Mouse (Mus musculus): ENCODE measurements around the gene Fnbp1. TPM values are rescaled to one million over a fixed set of nuclear protein-coding genes. Genes with fewer than 3 reads are reported as not detected.

The Fnbp1 gene
- polyA plus RNA-seq, 1 experiment from 2014 or later = 16.9 TPM

- no peaks in the 10 kb centered on the region for H3K36me3 ChIP-seq
- H3K4me3 ChIP-seq (replicated peaks) = no peak overlapping the region
- no peak for ATAC-seq
- no peak overlapping the region for H3K9ac ChIP-seq (replicated peaks)
- no peak overlapping the region for H3K27ac ChIP-seq
- no peaks in the 10 kb centered on the region for H3K9me3 ChIP-seq
- no peak overlapping the region for H3K4me2 ChIP-seq (replicated peaks)
- no peaks in the 10 kb centered on the region for H3K27me3 ChIP-seq
- WGBS = 65% methylated on average over 8 of the region's 8 CpGs
- H3K4me1 ChIP-seq (replicated peaks) = no peaks in the 10 kb centered on the region; the same call in 1 of the 2 replicates
Measured at GRCm38 (mm10) chr2:31132682-31133081, 9.1 kb downstream of the Fnbp1 start.

GRCm38 (mm10) chr2:31130815-31131299, 11.0 kb downstream of the Fnbp1 start:
- Histone ChIP-seq H3K27me3 (no peaks in the 10 kb centered on the region), H3K4me2 (replicated peaks) (no peak overlapping the region), H3K36me3 (no peaks in the 10 kb centered on the region), H3K9me3 (no peaks in the 10 kb centered on the region), H3K4me3 (replicated peaks) (no peak overlapping the region), H3K9ac (replicated peaks) (no peak overlapping the region), H3K27ac (no peak overlapping the region), H3K4me1 (replicated peaks) (peaks cover 5% of the 10 kb centered on the region; the same call in 1 of the 2 replicates)
- 73% methylated on average over 8 of the region's 8 CpGs for WGBS
- no peak for ATAC-seq

GRCm38 (mm10) chr2:31129742-31130518, 11.9 kb downstream of the Fnbp1 start:
- H3K36me3 ChIP-seq = no peaks in the 10 kb centered on the region
- no peak overlapping the region for H3K4me3 ChIP-seq (replicated peaks)
- no peaks in the 10 kb centered on the region for H3K9me3 ChIP-seq
- peaks cover 5% of the 10 kb centered on the region; the same call in 1 of the 2 replicates for H3K4me1 ChIP-seq (replicated peaks)
- no peaks in the 10 kb centered on the region for H3K27me3 ChIP-seq
- no peak overlapping the region for H3K4me2 ChIP-seq (replicated peaks)
- 83% methylated on average over 14 of the region's 14 CpGs for WGBS
- ATAC-seq = no peak
- no peak overlapping the region for H3K9ac ChIP-seq (replicated peaks)
- H3K27ac ChIP-seq = no peak overlapping the region

GRCm38 (mm10) chr2:31127899-31128298, 13.9 kb downstream of the Fnbp1 start:
- 82% methylated on average over 4 of the region's 4 CpGs for WGBS
- Histone ChIP-seq H3K27ac (no peak overlapping the region), H3K27me3 (no peaks in the 10 kb centered on the region), H3K9ac (replicated peaks) (no peak overlapping the region), H3K4me1 (replicated peaks) (peaks cover 5% of the 10 kb centered on the region; the same call in 1 of the 2 replicates), H3K9me3 (no peaks in the 10 kb centered on the region), H3K36me3 (no peaks in the 10 kb centered on the region), H3K4me2 (replicated peaks) (no peak overlapping the region), H3K4me3 (replicated peaks) (no peak overlapping the region)
- no peak for ATAC-seq

- H3K27me3 ChIP-seq = no peaks in the 10 kb centered on the region
- no peak overlapping the region for H3K9ac ChIP-seq (replicated peaks)
- no peak overlapping the region for H3K27ac ChIP-seq
- 61% methylated on average over 7 of the region's 7 CpGs for WGBS
- H3K4me2 ChIP-seq (replicated peaks) = no peak overlapping the region
- peaks cover 5% of the 10 kb centered on the region; the same call in 1 of the 2 replicates for H3K4me1 ChIP-seq (replicated peaks)
- H3K4me3 ChIP-seq (replicated peaks) = no peak overlapping the region
- H3K36me3 ChIP-seq = no peaks in the 10 kb centered on the region
- H3K9me3 ChIP-seq = no peaks in the 10 kb centered on the region
- no peak for ATAC-seq
Measured at GRCm38 (mm10) chr2:31127219-31127618, 14.6 kb downstream of the Fnbp1 start.

- 90% methylated on average over 9 of the region's 9 CpGs for WGBS
Measured at GRCm38 (mm10) chr2:31126048-31126447, 15.8 kb downstream of the Fnbp1 start.

GRCm38 (mm10) chr2:31125156-31125555, 16.7 kb downstream of the Fnbp1 start:
- no peaks in the 10 kb centered on the region for H3K27me3 ChIP-seq
- no peak overlapping the region for H3K9ac ChIP-seq (replicated peaks)
- no peak overlapping the region for H3K4me2 ChIP-seq (replicated peaks)
- H3K27ac ChIP-seq = no peak overlapping the region
- peaks cover 5% of the 10 kb centered on the region; the same call in 1 of the 2 replicates for H3K4me1 ChIP-seq (replicated peaks)
- no peak overlapping the region for H3K4me3 ChIP-seq (replicated peaks)
- H3K9me3 ChIP-seq = no peaks in the 10 kb centered on the region
- no peak for ATAC-seq
- no peaks in the 10 kb centered on the region for H3K36me3 ChIP-seq
- 87% methylated on average over 7 of the region's 7 CpGs for WGBS

More at GRCm38 (mm10) chr2:31126048-31126447, 15.8 kb downstream of the Fnbp1 start:
- Histone ChIP-seq H3K4me1 (replicated peaks) (peaks cover 5% of the 10 kb centered on the region; the same call in 1 of the 2 replicates), H3K9me3 (no peaks in the 10 kb centered on the region), H3K27ac (no peak overlapping the region), H3K4me2 (replicated peaks) (no peak overlapping the region), H3K4me3 (replicated peaks) (no peak overlapping the region), H3K9ac (replicated peaks) (no peak overlapping the region), H3K27me3 (no peaks in the 10 kb centered on the region), H3K36me3 (no peaks in the 10 kb centered on the region)
- no peak for ATAC-seq

- no peaks in the 10 kb centered on the region for H3K27me3 ChIP-seq
- no peak for ATAC-seq
- H3K36me3 ChIP-seq = no peaks in the 10 kb centered on the region
- no peak overlapping the region for H3K4me2 ChIP-seq (replicated peaks)
- H3K4me3 ChIP-seq (replicated peaks) = no peak overlapping the region
- H3K4me1 ChIP-seq (replicated peaks) = peaks cover 5% of the 10 kb centered on the region; the same call in 1 of the 2 replicates
- no peak overlapping the region for H3K27ac ChIP-seq
- WGBS = 79% methylated on average over 2 of the region's 2 CpGs
- H3K9ac ChIP-seq (replicated peaks) = no peak overlapping the region
- no peaks in the 10 kb centered on the region for H3K9me3 ChIP-seq
Measured at GRCm38 (mm10) chr2:31124694-31125093, 17.1 kb downstream of the Fnbp1 start.

GRCm38 (mm10) chr2:31123493-31123892, 18.3 kb downstream of the Fnbp1 start:
- H3K36me3 ChIP-seq = no peaks in the 10 kb centered on the region
- no peak overlapping the region for H3K27ac ChIP-seq
- no peak overlapping the region for H3K9ac ChIP-seq (replicated peaks)
- 90% methylated on average over 5 of the region's 5 CpGs for WGBS
- H3K4me1 ChIP-seq (replicated peaks) = peaks cover 9% of the 10 kb centered on the region
- H3K4me2 ChIP-seq (replicated peaks) = no peak overlapping the region
- ATAC-seq = no peak
- H3K27me3 ChIP-seq = no peaks in the 10 kb centered on the region
- no peak overlapping the region for H3K4me3 ChIP-seq (replicated peaks)
- H3K9me3 ChIP-seq = no peaks in the 10 kb centered on the region

- WGBS = 97% methylated on average over 5 of the region's 5 CpGs
- H3K27me3 ChIP-seq = no peaks in the 10 kb centered on the region
- no peak overlapping the region for H3K4me2 ChIP-seq (replicated peaks)
- no peaks in the 10 kb centered on the region for H3K9me3 ChIP-seq
- ATAC-seq = no peak
- H3K36me3 ChIP-seq = no peaks in the 10 kb centered on the region
- no peak overlapping the region for H3K9ac ChIP-seq (replicated peaks)
- no peak overlapping the region for H3K27ac ChIP-seq
- peaks cover 9% of the 10 kb centered on the region for H3K4me1 ChIP-seq (replicated peaks)
- no peak overlapping the region for H3K4me3 ChIP-seq (replicated peaks)
Measured at GRCm38 (mm10) chr2:31122806-31123205, 19.0 kb downstream of the Fnbp1 start.

- WGBS = 88% methylated on average over 7 of the region's 7 CpGs
Measured at GRCm38 (mm10) chr2:31121131-31121693, 20.6 kb downstream of the Fnbp1 start.

GRCm38 (mm10) chr2:31119795-31120194, 22.0 kb downstream of the Fnbp1 start:
- no peak for ATAC-seq
- no peaks in the 10 kb centered on the region for H3K27me3 ChIP-seq
- no peaks in the 10 kb centered on the region for H3K36me3 ChIP-seq
- no peak overlapping the region for H3K9ac ChIP-seq (replicated peaks)
- 66% methylated on average over 13 of the region's 13 CpGs for WGBS
- H3K9me3 ChIP-seq = no peaks in the 10 kb centered on the region
- no peak overlapping the region for H3K4me2 ChIP-seq (replicated peaks)
- H3K4me3 ChIP-seq (replicated peaks) = no peak overlapping the region
- peaks cover 6% of the 10 kb centered on the region; the same call in 1 of the 2 replicates for H3K4me1 ChIP-seq (replicated peaks)
- H3K27ac ChIP-seq = peak overlapping the region; percentile 55; the same call in 1 of the 2 replicates

More at GRCm38 (mm10) chr2:31121131-31121693, 20.6 kb downstream of the Fnbp1 start:
- H3K27me3 ChIP-seq = no peaks in the 10 kb centered on the region
- H3K4me1 ChIP-seq (replicated peaks) = peaks cover 4% of the 10 kb centered on the region; the same call in 1 of the 2 replicates
- ATAC-seq = no peak
- H3K9me3 ChIP-seq = no peaks in the 10 kb centered on the region
- no peak overlapping the region for H3K9ac ChIP-seq (replicated peaks)
- H3K4me3 ChIP-seq (replicated peaks) = no peak overlapping the region
- H3K27ac ChIP-seq = no peak overlapping the region
- H3K4me2 ChIP-seq (replicated peaks) = no peak overlapping the region
- no peaks in the 10 kb centered on the region for H3K36me3 ChIP-seq

Data from midbrain, embryonic 13.5 days (tissue).